Mouse (Mus musculus) neural tube, embryonic 11.5 days (tissue): ENCODE data around the gene Vwa8. TPM values are rescaled to one million over a fixed set of nuclear protein-coding genes. Genes with fewer than 3 reads are reported as not detected.

Source experiments
- ATAC-seq: fragments of 200-750 bp; cut with Nextera tagmentation; 2 replicates; pipeline ENCODE4 v1.8.0; 2017; ENCODE audit warnings: moderate number of reproducible peaks, mild to moderate bottlenecking, moderate TSS enrichment, moderate library complexity; ENCODE audit not compliant: insufficient read depth, low FRiP score, low TSS enrichment
- DNase-seq: peaks from one replicate; pipeline ENCODE4 v3.0.0-alpha.2; 2015; ENCODE audit warnings: low spot score
- H3K27ac ChIP-seq: fragments of 300-500 bp; sonication (generic); 2 replicates; pipeline ENCODE4 v1.5.1; 2014; ENCODE audit warnings: low read depth, mild to moderate bottlenecking, low read length
- H3K27me3 ChIP-seq: fragments of 300-500 bp; sonication (generic); 2 replicates; pipeline ENCODE4 v1.6.1; 2014; ENCODE audit warnings: mild to moderate bottlenecking, low read length, mixed read lengths; ENCODE audit not compliant: control insufficient read depth, insufficient read depth
- H3K36me3 ChIP-seq: fragments of 300-500 bp; sonication (generic); 2 replicates; pipeline ENCODE4 v1.6.1; 2014; ENCODE audit warnings: mild to moderate bottlenecking, low read length, moderate library complexity, mixed read lengths; ENCODE audit not compliant: control insufficient read depth, insufficient read depth
- H3K4me1 ChIP-seq: fragments of 300-500 bp; sonication (generic); 2 replicates; pipeline ENCODE4 v1.6.1; 2014; ENCODE audit warnings: low read length, mixed read lengths; ENCODE audit not compliant: control insufficient read depth, insufficient read depth
- H3K4me2 ChIP-seq: fragments of 300-500 bp; sonication (generic); 2 replicates; pipeline ENCODE4 v1.6.1; 2014; ENCODE audit warnings: low read depth, mild to moderate bottlenecking, moderate library complexity
- H3K4me3 ChIP-seq: fragments of 300-500 bp; sonication (generic); 2 replicates; pipeline ENCODE4 v1.5.1; 2014; ENCODE audit warnings: low read depth, low read length
- H3K9ac ChIP-seq: fragments of 300-500 bp; sonication (generic); 2 replicates; pipeline ENCODE4 v1.6.1; 2014; ENCODE audit warnings: mild to moderate bottlenecking, low read length
- H3K9me3 ChIP-seq: fragments of 300-500 bp; sonication (generic); 2 replicates; pipeline ENCODE4 v1.6.1; 2016; ENCODE audit warnings: low read length; ENCODE audit not compliant: control insufficient read depth
- WGBS: fragments of 180-500 bp; shearing (Covaris S2); extraction: QIAGEN DNeasy Blood & Tissue Kit; methylation state at CpG from one replicate; pipeline ENCODE4 v1.1.7; 2014; 5-methylcytosine and 5-hydroxymethylcytosine counted together
- polyA plus RNA-seq: library from polyadenylated mRNA; unstranded; fragments of >200 nt; fragmentation: Nextera tagmentation; extraction: Ambion mirVana; gene quantifications from 2 replicates; pipeline ENCODE4 v1.2.1, GENCODE M21; 2014

The Vwa8 gene
- polyA plus RNA-seq, 1 experiment from 2014 or later: 10.8 TPM

GRCm38 (mm10) chr14:78932094-78932493 lies 83.2 kb downstream of the Vwa8 start:
- Histone ChIP-seq H3K36me3 (no peaks in the 10 kb centered on the region), H3K9me3 (no peaks in the 10 kb centered on the region), H3K9ac (no peak overlapping the region), H3K4me1 (no peaks in the 10 kb centered on the region), H3K27me3 (no peaks in the 10 kb centered on the region), H3K4me3 (no peak overlapping the region), H3K4me2 (no peak overlapping the region), H3K27ac (no peak overlapping the region)
- WGBS: 78% methylated on average over 2 of the region's 2 CpGs
- ATAC-seq (no peak), DNase-seq (no peak)

GRCm38 (mm10) chr14:78933399-78933798 lies 84.5 kb downstream of the Vwa8 start:
- Histone ChIP-seq H3K9ac (no peak overlapping the region), H3K4me2 (no peak overlapping the region), H3K9me3 (no peaks in the 10 kb centered on the region), H3K4me1 (no peaks in the 10 kb centered on the region), H3K4me3 (no peak overlapping the region), H3K27me3 (no peaks in the 10 kb centered on the region), H3K27ac (no peak overlapping the region), H3K36me3 (no peaks in the 10 kb centered on the region)
- 60% methylated on average over 8 of the region's 8 CpGs for WGBS
- no peak for DNase-seq
- no peak for ATAC-seq

- no peaks in the 10 kb centered on the region for H3K27me3 ChIP-seq
- 95% methylated on average over 6 of the region's 6 CpGs for WGBS
- no peak for ATAC-seq
These were observed 85.7 kb downstream of the Vwa8 start for GRCm38 (mm10) chr14:78934596-78934995.

GRCm38 (mm10) chr14:78935796-78936195 lies 86.9 kb downstream of the Vwa8 start:
- Histone ChIP-seq H3K9ac (no peak overlapping the region), H3K9me3 (no peaks in the 10 kb centered on the region), H3K4me3 (no peak overlapping the region), H3K36me3 (no peaks in the 10 kb centered on the region), H3K4me1 (no peaks in the 10 kb centered on the region), H3K27ac (no peak overlapping the region), H3K4me2 (no peak overlapping the region), H3K27me3 (no peaks in the 10 kb centered on the region)
- 34% methylated on average over 3 of the region's 3 CpGs for WGBS
- no peak for ATAC-seq
- no peak for DNase-seq

More at GRCm38 (mm10) chr14:78934596-78934995, 85.7 kb downstream of the Vwa8 start:
- H3K4me1 ChIP-seq: no peaks in the 10 kb centered on the region
- no peak overlapping the region for H3K4me3 ChIP-seq
- DNase-seq: no peak
- H3K9me3 ChIP-seq: no peaks in the 10 kb centered on the region
- H3K27ac ChIP-seq: no peak overlapping the region
- no peak overlapping the region for H3K4me2 ChIP-seq
- H3K9ac ChIP-seq: no peak overlapping the region
- no peaks in the 10 kb centered on the region for H3K36me3 ChIP-seq

- Histone ChIP-seq H3K4me3 (no peak overlapping the region), H3K27me3 (no peaks in the 10 kb centered on the region), H3K4me1 (no peaks in the 10 kb centered on the region), H3K9ac (no peak overlapping the region), H3K36me3 (no peaks in the 10 kb centered on the region), H3K9me3 (no peaks in the 10 kb centered on the region), H3K4me2 (no peak overlapping the region), H3K27ac (no peak overlapping the region)
- ATAC-seq: no peak
- 91% methylated on average over 11 of the region's 11 CpGs for WGBS
- DNase-seq: no peak
These were observed 93.1 kb downstream of the Vwa8 start for GRCm38 (mm10) chr14:78941741-78942475.

- Histone ChIP-seq H3K27me3 (no peaks in the 10 kb centered on the region), H3K36me3 (no peaks in the 10 kb centered on the region), H3K4me3 (no peak overlapping the region), H3K9ac (no peak overlapping the region), H3K4me1 (no peaks in the 10 kb centered on the region), H3K9me3 (no peaks in the 10 kb centered on the region), H3K27ac (no peak overlapping the region), H3K4me2 (no peak overlapping the region)
- WGBS: 85% methylated on average over 2 of the region's 2 CpGs
- ATAC-seq (no peak), DNase-seq (no peak)
These were observed 106.9 kb downstream of the Vwa8 start for GRCm38 (mm10) chr14:78955745-78956144.

- WGBS: 91% methylated on average over 10 of the region's 10 CpGs
- no peak overlapping the region for H3K4me3 ChIP-seq
- H3K9me3 ChIP-seq: no peaks in the 10 kb centered on the region
- no peaks in the 10 kb centered on the region for H3K27me3 ChIP-seq
- no peak overlapping the region for H3K4me2 ChIP-seq
- no peak overlapping the region for H3K9ac ChIP-seq
- no peak overlapping the region for H3K27ac ChIP-seq
- no peak for DNase-seq
- no peak for ATAC-seq
- H3K4me1 ChIP-seq: no peaks in the 10 kb centered on the region
- H3K36me3 ChIP-seq: no peaks in the 10 kb centered on the region; the same call in 1 of the 2 replicates
These were observed 121.8 kb downstream of the Vwa8 start for GRCm38 (mm10) chr14:78970621-78971020.

- no peak overlapping the region for H3K4me3 ChIP-seq
- H3K27me3 ChIP-seq: no peaks in the 10 kb centered on the region
- no peaks in the 10 kb centered on the region; the same call in 1 of the 2 replicates for H3K36me3 ChIP-seq
- no peak for DNase-seq
- H3K9ac ChIP-seq: no peak overlapping the region
- no peak overlapping the region for H3K27ac ChIP-seq
- ATAC-seq: no peak
- WGBS: 61% methylated on average over 1 of the region's 1 CpGs
- no peaks in the 10 kb centered on the region for H3K9me3 ChIP-seq
- H3K4me2 ChIP-seq: no peak overlapping the region
- H3K4me1 ChIP-seq: no peaks in the 10 kb centered on the region
These were observed 123.6 kb downstream of the Vwa8 start for GRCm38 (mm10) chr14:78972424-78972823.

- Histone ChIP-seq H3K36me3 (no peaks in the 10 kb centered on the region), H3K4me3 (no peak overlapping the region), H3K27me3 (no peaks in the 10 kb centered on the region), H3K4me2 (no peak overlapping the region), H3K9me3 (no peaks in the 10 kb centered on the region), H3K9ac (no peak overlapping the region), H3K4me1 (no peaks in the 10 kb centered on the region), H3K27ac (no peak overlapping the region)
- WGBS: 51% methylated on average over 2 of the region's 2 CpGs
- ATAC-seq: no peak
- no peak for DNase-seq
These were observed 134.3 kb downstream of the Vwa8 start for GRCm38 (mm10) chr14:78983104-78983503.
